Mouse (Mus musculus) midbrain, postnatal 0 days (tissue): Measurements from ENCODE around the gene Gm21704. TPM values are rescaled to one million over a fixed set of nuclear protein-coding genes. Genes with fewer than 3 reads are reported as not detected.
"Not testable (repeated sequence)": the region's sequence is repeated elsewhere in the genome, so short reads cannot be mapped to it uniquely, and the experiment has no call there.

Experiments used
- ATAC-seq: fragments of 200-750 bp; cut with Nextera tagmentation; 2 replicates; pipeline ENCODE4 v1.8.0; 2017; ENCODE audit warnings: moderate number of reproducible peaks, mild to moderate bottlenecking, moderate TSS enrichment, moderate library complexity; ENCODE audit not compliant: low FRiP score
- DNase-seq: peaks from one replicate; pipeline ENCODE4 v3.0.0-alpha.2; 2015; ENCODE audit warnings: low spot score
- H3K27ac ChIP-seq: fragments of 300-500 bp; sonication (generic); 2 replicates; pipeline ENCODE4 v1.5.1; 2014; ENCODE audit warnings: low read depth, mild to moderate bottlenecking, low read length, mixed read lengths
- H3K27me3 ChIP-seq: fragments of 300-500 bp; sonication (generic); 2 replicates; pipeline ENCODE4 v1.6.1; 2014; ENCODE audit warnings: low read length, control low read depth, mixed read lengths; ENCODE audit not compliant: insufficient read depth
- H3K36me3 ChIP-seq: fragments of 300-500 bp; sonication (generic); 2 replicates; pipeline ENCODE4 v1.6.1; 2014; ENCODE audit warnings: low read length, control low read depth, mixed read lengths; ENCODE audit not compliant: insufficient read depth
- H3K4me1 ChIP-seq: fragments of 300-500 bp; sonication (generic); 2 replicates; pipeline ENCODE4 v1.6.1; 2014; ENCODE audit warnings: mild to moderate bottlenecking, control low read depth, antibody characterized with exemption, low read length, mixed read lengths; ENCODE audit not compliant: insufficient read depth
- H3K4me2 ChIP-seq: fragments of 300-500 bp; sonication (generic); 2 replicates; pipeline ENCODE4 v1.6.1; 2014; ENCODE audit warnings: low read depth, mild to moderate bottlenecking, low read length, mixed read lengths; ENCODE audit not compliant: poor library complexity, severe bottlenecking
- H3K4me3 ChIP-seq: fragments of 300-500 bp; sonication (generic); 2 replicates; pipeline ENCODE4 v1.5.1; 2014; ENCODE audit warnings: low read depth, mild to moderate bottlenecking, low read length, moderate library complexity
- H3K9ac ChIP-seq: fragments of 300-500 bp; sonication (generic); replicated peaks from 2 replicates; pipeline ENCODE4 v1.6.1; 2014; ENCODE audit warnings: mild to moderate bottlenecking, low read length, moderate library complexity, mixed read lengths; ENCODE audit not compliant: poor library complexity, severe bottlenecking
- H3K9me3 ChIP-seq: fragments of 300-500 bp; sonication (generic); 2 replicates; pipeline ENCODE4 v1.6.1; 2016; ENCODE audit warnings: low read length, control low read depth
- WGBS: fragments of 180-500 bp; shearing (Covaris S2); extraction: QIAGEN DNeasy Blood & Tissue Kit; methylation state at CpG from one replicate; pipeline ENCODE4 v1.1.7; 2014; 5-methylcytosine and 5-hydroxymethylcytosine counted together
- polyA plus RNA-seq: library from polyadenylated mRNA; unstranded; fragments of >200 nt; fragmentation: Nextera tagmentation; extraction: Ambion mirVana; gene quantifications from 2 replicates; pipeline ENCODE4 v1.2.1, GENCODE M21; 2015
- total RNA-seq: library from RNA; depleted of rRNA; stranded (reverse); fragments of >200 nt; gene quantifications from 2 replicates; pipeline ENCODE4 v1.2.3, GENCODE M21; 2014; rRNA removed

Gm21704 gene
- total RNA-seq: not detected in 2 replicates
- polyA plus RNA-seq: not detected in 2 replicates

GRCm38 (mm10) chrY:3410067-3410466 is at the start of gene Gm21704, which contains the start of gene Gm21708:
Gene Gm21704 (minus strand): TSS chrY:3410167.
Gene Gm21708 (minus strand): TSS chrY:3410167.
- not testable (repeated sequence) for ATAC-seq, H3K4me1 ChIP-seq, H3K36me3 ChIP-seq, H3K27ac ChIP-seq, DNase-seq, H3K4me2 ChIP-seq, H3K9ac ChIP-seq, H3K27me3 ChIP-seq, H3K4me3 ChIP-seq, H3K9me3 ChIP-seq
- WGBS: no CpG with 5 or more reads among the region's 9 CpGs

- H3K27me3 ChIP-seq, H3K27ac ChIP-seq, H3K9ac ChIP-seq, H3K36me3 ChIP-seq, H3K4me2 ChIP-seq, DNase-seq, H3K4me3 ChIP-seq, H3K4me1 ChIP-seq, ATAC-seq, H3K9me3 ChIP-seq: not testable (repeated sequence)
- WGBS: no CpG with 5 or more reads among the region's 9 CpGs
Observed at GRCm38 (mm10) chrY:3345229-3345628, 64.7 kb downstream of the Gm21704 start, which contains the start of gene Gm21693. Gene Gm21693 (minus strand): TSS chrY:3345329.

- DNase-seq, H3K4me1 ChIP-seq, H3K27me3 ChIP-seq, H3K36me3 ChIP-seq, H3K4me2 ChIP-seq, H3K27ac ChIP-seq, H3K9ac ChIP-seq, H3K4me3 ChIP-seq, ATAC-seq, H3K9me3 ChIP-seq: not testable (repeated sequence)
- WGBS: 100% methylated on average over 1 of the region's 11 CpGs
Observed at GRCm38 (mm10) chrY:3340661-3341060, 69.3 kb downstream of the Gm21704 start.

Other genes starting within 250 kb of the Gm21704 start
- not detected in 2 replicates for gene Gm21677, start 103.7 kb downstream of the Gm21704 start, total RNA-seq
- not detected in 2 replicates for gene Gm21677, start 103.7 kb downstream of the Gm21704 start, polyA plus RNA-seq
- not detected in 2 replicates for gene Gm21693, start 64.8 kb downstream of the Gm21704 start, total RNA-seq
- gene Gm21693, start 64.8 kb downstream of the Gm21704 start, polyA plus RNA-seq: not detected in 2 replicates
- not detected in 2 replicates for gene Gm21708, start within 50 bp of the Gm21704 start, total RNA-seq
- gene Gm21708, start within 50 bp of the Gm21704 start, polyA plus RNA-seq: not detected in 2 replicates